Mouse (Mus musculus) embryonic facial prominence, embryonic 15.5 days (tissue): Measurements from ENCODE around the gene A130010J15Rik. TPM values are rescaled to one million over a fixed set of nuclear protein-coding genes. Genes with fewer than 3 reads are reported as not detected.

Experiments used
- ATAC-seq: fragments of 200-750 bp; cut with Nextera tagmentation; 2 replicates; pipeline ENCODE4 v1.8.0; 2017; ENCODE audit warnings: low read depth, moderate TSS enrichment; ENCODE audit not compliant: insufficient number of reproducible peaks, low FRiP score, low TSS enrichment
- H3K27ac ChIP-seq: fragments of 300-500 bp; sonication (generic); replicated peaks from 2 replicates; pipeline ENCODE4 v1.5.1; 2015; ENCODE audit warnings: mild to moderate bottlenecking, inconsistent platforms
- H3K27me3 ChIP-seq: fragments of 300-500 bp; sonication (generic); 2 replicates; pipeline ENCODE4 v1.6.1; 2015; ENCODE audit warnings: inconsistent platforms
- H3K36me3 ChIP-seq: fragments of 300-500 bp; sonication (generic); 2 replicates; pipeline ENCODE4 v1.6.1; 2015; ENCODE audit warnings: mild to moderate bottlenecking, inconsistent platforms
- H3K4me1 ChIP-seq: fragments of 300-500 bp; sonication (generic); 2 replicates; pipeline ENCODE4 v1.6.1; 2015; ENCODE audit warnings: inconsistent platforms
- H3K4me2 ChIP-seq: fragments of 300-500 bp; sonication (generic); replicated peaks from 2 replicates; pipeline ENCODE4 v1.6.1; 2015; ENCODE audit warnings: mild to moderate bottlenecking, inconsistent platforms
- H3K4me3 ChIP-seq: fragments of 300-500 bp; sonication (generic); replicated peaks from 2 replicates; pipeline ENCODE4 v1.5.1; 2015; ENCODE audit warnings: mild to moderate bottlenecking, inconsistent platforms
- H3K9ac ChIP-seq: fragments of 300-500 bp; sonication (generic); 2 replicates; pipeline ENCODE4 v1.6.1; 2015; ENCODE audit warnings: inconsistent platforms
- H3K9me3 ChIP-seq: fragments of 300-500 bp; sonication (generic); replicated peaks from 2 replicates; pipeline ENCODE4 v1.6.1; 2016; ENCODE audit warnings: inconsistent platforms
- WGBS: fragments of 180-500 bp; shearing (Covaris S2); methylation state at CpG from one replicate; pipeline ENCODE4 v1.1.7; 2015; 5-methylcytosine and 5-hydroxymethylcytosine counted together
- polyA plus RNA-seq: library from polyadenylated mRNA; unstranded; fragments of >200 nt; fragmentation: Nextera tagmentation; extraction: Ambion mirVana; gene quantifications from 2 replicates; pipeline ENCODE4 v1.2.1, GENCODE M21; 2015

The A130010J15Rik gene
- polyA plus RNA-seq, 1 experiment from 2014 or later, result 15.9 TPM

DNA sequence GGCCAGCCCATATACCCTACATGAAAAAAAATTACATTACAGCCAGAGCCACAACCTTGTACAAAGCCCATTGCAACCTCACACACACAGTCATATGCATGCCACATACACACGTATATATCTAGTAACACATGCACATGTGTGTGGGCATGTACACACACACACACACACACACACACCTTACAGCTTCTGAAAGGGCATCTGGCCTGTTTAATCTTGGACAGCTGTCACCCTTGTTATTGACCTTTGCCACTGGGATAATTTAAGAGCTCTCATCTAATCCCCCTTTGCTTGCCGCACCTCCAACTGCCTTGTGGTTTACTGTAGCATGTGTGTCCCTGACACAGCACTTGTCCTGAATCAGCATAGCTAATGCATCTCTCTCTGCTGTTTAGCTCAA, 36.0 kb downstream of the A130010J15Rik start:
- H3K4me2 ChIP-seq, result no peak overlapping the region
- 55% methylated on average over 2 of the region's 2 CpGs for WGBS

DNA sequence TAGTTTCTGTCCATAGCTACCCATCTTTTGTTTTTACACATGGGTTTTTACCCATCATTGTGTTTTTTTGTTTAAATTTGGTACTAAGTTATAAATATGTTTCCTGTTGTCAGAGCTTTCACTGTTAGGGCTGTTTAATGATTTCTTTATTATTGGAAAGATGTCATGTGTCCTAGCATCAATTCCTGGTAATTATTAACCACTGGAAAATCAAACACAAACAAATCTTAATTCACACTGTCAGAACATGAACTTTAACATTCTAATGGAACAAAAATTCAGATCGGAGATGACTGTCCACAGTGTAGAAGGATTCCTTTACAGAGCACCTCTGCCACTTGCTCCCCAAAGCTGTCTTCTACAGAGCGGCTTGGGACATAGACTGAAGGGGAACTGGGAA, 37.6 kb downstream of the A130010J15Rik start:
- no peak for ATAC-seq
- WGBS, result 89% methylated on average over 2 of the region's 2 CpGs
- Histone ChIP-seq H3K4me3 (no peak overlapping the region), H3K9me3 (no peaks in the 10 kb centered on the region), H3K27ac (no peak overlapping the region), H3K36me3 (no peaks in the 10 kb centered on the region), H3K4me1 (no peaks in the 10 kb centered on the region), H3K4me2 (no peak overlapping the region), H3K27me3 (no peaks in the 10 kb centered on the region), H3K9ac (no peak overlapping the region)

More for the DNA sequence above, 36.0 kb downstream of the A130010J15Rik start:
- no peaks in the 10 kb centered on the region for H3K9me3 ChIP-seq
- no peak for ATAC-seq
- H3K4me1 ChIP-seq, result no peaks in the 10 kb centered on the region
- H3K27me3 ChIP-seq, result no peaks in the 10 kb centered on the region
- no peak overlapping the region for H3K4me3 ChIP-seq
- no peak overlapping the region for H3K27ac ChIP-seq
- no peaks in the 10 kb centered on the region for H3K36me3 ChIP-seq
- no peak overlapping the region for H3K9ac ChIP-seq

DNA sequence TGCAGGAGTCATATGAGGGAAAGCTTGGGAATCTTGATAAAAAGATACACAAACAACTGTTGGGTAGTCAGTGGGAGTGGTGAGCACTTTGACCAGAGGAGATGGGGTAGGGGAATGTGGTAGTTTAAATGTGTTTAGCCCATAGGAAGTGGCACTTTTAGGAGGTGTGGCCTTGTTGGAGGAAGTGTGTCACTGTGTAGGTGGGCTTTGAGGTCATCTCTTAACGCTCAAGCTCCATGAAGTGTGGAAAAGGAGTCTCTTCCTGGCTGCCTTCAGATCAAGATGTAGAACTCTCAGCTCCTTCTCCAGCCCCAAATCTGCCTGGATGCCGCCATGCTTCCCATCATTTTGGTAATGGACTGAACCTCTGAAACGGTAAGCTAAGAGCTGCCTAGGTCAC, 39.7 kb downstream of the A130010J15Rik start, which contains the start of gene Lamb3:
TSS of gene Lamb3 (plus strand) at position 197 of the 400 bp plus-strand sequence.
- Histone ChIP-seq H3K9me3 (no peaks in the 10 kb centered on the region), H3K9ac (no peak within 1 kb of the TSS), H3K4me2 (no peak within 1 kb of the TSS), H3K27me3 (no peaks in the 10 kb centered on the region), H3K4me1 (no peaks in the 10 kb centered on the region), H3K27ac (no peak within 1 kb of the TSS), H3K36me3 (no peaks in the 10 kb centered on the region), H3K4me3 (no peak within 1 kb of the TSS)
- WGBS, result 94% methylated on average over 3 of the region's 3 CpGs
- no peak for ATAC-seq

DNA sequence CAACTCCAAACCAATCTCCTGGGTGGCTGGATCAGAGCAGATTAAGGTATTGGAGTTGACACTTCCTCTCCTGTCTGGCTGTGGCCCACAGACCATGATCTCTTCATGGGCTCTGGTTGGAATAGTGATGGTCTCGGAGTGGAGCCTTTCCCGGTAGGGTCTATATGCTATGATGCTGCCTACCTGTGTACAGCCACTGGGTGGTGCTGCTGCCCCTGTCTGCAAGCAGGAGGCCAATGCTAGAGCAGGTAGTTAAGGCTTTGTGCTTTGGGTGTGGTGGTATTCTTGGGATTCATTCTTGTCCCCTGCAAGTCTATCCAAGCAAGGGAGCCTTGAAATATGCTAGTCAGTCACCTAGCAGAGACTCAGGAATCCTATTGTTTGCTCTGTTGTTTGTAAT, 40.3 kb downstream of the A130010J15Rik start:
- H3K27me3 ChIP-seq, result no peaks in the 10 kb centered on the region
- no peaks in the 10 kb centered on the region for H3K9me3 ChIP-seq
- no peak overlapping the region for H3K27ac ChIP-seq
- no peaks in the 10 kb centered on the region for H3K36me3 ChIP-seq
- 47% methylated on average over 2 of the region's 2 CpGs for WGBS
- ATAC-seq, result no peak
- H3K4me1 ChIP-seq, result no peaks in the 10 kb centered on the region
- no peak overlapping the region for H3K4me3 ChIP-seq
- no peak overlapping the region for H3K4me2 ChIP-seq
- no peak overlapping the region for H3K9ac ChIP-seq

DNA sequence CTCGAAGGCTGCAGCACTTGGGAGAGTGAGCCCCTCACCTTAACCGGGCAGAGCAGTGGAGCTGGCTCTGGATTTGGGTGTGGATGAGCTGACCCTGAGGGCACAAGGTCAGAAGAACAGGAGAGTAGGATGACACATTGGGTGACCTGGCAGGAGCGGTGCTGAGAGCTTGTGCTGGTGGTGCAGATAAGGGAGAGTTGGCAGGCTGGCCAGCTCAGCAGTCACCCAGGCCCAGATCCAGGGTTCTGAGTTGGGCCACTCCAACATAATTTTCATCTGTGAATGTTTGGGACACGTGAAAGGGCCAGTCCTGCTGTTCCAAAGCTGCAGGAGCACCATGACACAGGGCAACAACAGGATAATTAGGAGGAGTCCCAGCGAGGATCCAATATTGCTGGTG, 43.5 kb downstream of the A130010J15Rik start:
- 58% methylated on average over 5 of the region's 5 CpGs for WGBS
- no peak for ATAC-seq

DNA sequence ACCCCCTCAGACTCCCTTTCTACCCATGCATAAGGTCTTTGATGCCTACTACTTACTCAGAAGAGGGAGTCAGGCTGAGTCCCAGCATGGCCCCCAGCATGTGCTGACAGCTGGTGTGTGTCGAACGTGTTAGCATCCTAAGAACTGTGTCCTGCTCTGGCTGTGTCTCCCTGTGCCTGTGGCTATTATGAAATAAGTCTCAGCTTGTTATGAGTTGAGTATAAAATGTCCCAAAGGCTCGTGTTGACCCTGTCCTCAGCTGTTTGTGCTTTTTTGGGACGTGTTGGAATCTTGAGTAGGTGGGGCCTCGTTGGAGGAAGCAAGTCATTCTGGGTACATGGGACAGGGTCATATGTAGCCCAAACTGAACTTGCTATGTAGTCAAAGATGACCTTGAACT, 46.2 kb downstream of the A130010J15Rik start:
- Histone ChIP-seq H3K9me3 (no peaks in the 10 kb centered on the region), H3K4me3 (no peak overlapping the region), H3K4me1 (no peaks in the 10 kb centered on the region), H3K4me2 (no peak overlapping the region), H3K9ac (no peak overlapping the region), H3K27me3 (no peaks in the 10 kb centered on the region), H3K36me3 (no peaks in the 10 kb centered on the region), H3K27ac (no peak overlapping the region)
- peak; percentile 48; the same call in 1 of the 2 replicates for ATAC-seq
- WGBS, result 64% methylated on average over 5 of the region's 5 CpGs

More for the DNA sequence above, 43.5 kb downstream of the A130010J15Rik start:
- no peaks in the 10 kb centered on the region for H3K9me3 ChIP-seq
- H3K27ac ChIP-seq, result no peak overlapping the region
- no peaks in the 10 kb centered on the region for H3K4me1 ChIP-seq
- no peak overlapping the region for H3K4me3 ChIP-seq
- H3K4me2 ChIP-seq, result no peak overlapping the region
- no peaks in the 10 kb centered on the region for H3K36me3 ChIP-seq
- no peak overlapping the region for H3K9ac ChIP-seq
- no peaks in the 10 kb centered on the region for H3K27me3 ChIP-seq

DNA sequence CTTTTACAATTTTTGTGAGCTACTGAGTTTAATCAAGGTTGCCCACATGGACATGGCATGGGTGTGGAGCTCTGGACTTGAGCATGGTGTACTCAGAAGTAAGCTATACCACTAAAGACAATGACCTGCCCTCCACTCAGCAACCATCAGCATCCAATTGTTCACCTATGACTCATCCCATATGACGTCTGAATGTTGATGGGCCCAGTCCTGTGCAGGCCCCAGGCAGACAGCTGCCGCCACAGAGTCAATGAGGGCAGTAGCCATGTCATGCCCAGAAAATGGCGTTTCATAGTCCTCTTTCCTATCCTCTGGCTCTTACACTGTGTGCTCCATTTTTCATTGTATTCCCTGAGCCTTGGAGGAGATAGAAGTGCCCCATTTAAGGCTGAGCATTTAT, 48.2 kb downstream of the A130010J15Rik start:
- H3K4me3 ChIP-seq, result no peak overlapping the region
- H3K9me3 ChIP-seq, result no peaks in the 10 kb centered on the region
- ATAC-seq, result no peak
- no peaks in the 10 kb centered on the region for H3K4me1 ChIP-seq
- no peak overlapping the region for H3K4me2 ChIP-seq
- H3K27ac ChIP-seq, result no peak overlapping the region
- H3K36me3 ChIP-seq, result no peaks in the 10 kb centered on the region
- 65% methylated on average over 3 of the region's 3 CpGs for WGBS
- no peaks in the 10 kb centered on the region for H3K27me3 ChIP-seq
- H3K9ac ChIP-seq, result no peak overlapping the region

DNA sequence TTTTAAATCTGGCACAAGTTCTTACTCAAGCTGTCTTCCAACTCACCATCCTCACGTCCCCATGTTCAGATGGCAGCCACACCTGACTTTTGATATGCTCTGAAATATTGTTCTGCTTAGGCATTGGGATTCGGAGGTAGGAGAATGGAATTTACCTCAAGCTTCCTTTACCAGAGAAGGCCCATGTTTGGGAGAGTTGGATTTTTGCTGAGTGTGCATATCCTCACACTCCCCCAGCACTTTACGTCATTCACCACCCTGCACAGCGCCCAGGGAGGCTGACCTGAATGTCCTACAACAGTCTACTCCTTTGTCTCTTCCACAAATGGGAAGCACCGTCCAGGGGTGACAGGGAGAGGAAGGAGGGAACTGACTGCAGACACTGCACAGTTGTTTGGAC, 52.6 kb downstream of the A130010J15Rik start:
- Histone ChIP-seq H3K36me3 (no peaks in the 10 kb centered on the region), H3K4me2 (no peak overlapping the region), H3K27me3 (no peaks in the 10 kb centered on the region), H3K9me3 (no peaks in the 10 kb centered on the region), H3K9ac (no peak overlapping the region), H3K4me3 (no peak overlapping the region), H3K4me1 (no peaks in the 10 kb centered on the region), H3K27ac (no peak overlapping the region)
- WGBS, result 63% methylated on average over 5 of the region's 5 CpGs
- ATAC-seq, result no peak

DNA sequence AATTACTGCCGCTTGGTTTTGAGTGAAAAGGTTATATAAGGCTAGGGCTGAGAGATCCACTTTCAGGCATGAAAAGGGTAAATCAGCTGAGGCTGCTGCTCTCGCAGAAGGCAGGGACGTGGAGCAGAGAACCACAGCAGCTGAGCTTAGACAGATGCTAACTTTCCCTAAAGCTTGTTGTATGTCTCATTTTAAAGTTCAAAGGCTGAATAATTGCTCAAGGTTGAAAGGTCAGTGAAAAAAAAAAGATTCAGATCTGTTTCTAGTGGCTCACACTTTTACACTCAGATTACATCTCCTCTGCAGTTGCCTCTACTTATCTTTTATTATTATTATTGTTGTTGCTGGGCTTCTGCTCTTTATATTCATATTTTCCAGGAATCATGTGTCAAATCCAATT, 57.7 kb downstream of the A130010J15Rik start:
- Histone ChIP-seq H3K4me2 (no peak overlapping the region), H3K4me1 (peaks cover 13% of the 10 kb centered on the region; the same call in 1 of the 2 replicates), H3K27me3 (no peaks in the 10 kb centered on the region), H3K9me3 (no peaks in the 10 kb centered on the region), H3K27ac (no peak overlapping the region), H3K4me3 (no peak overlapping the region), H3K36me3 (no peaks in the 10 kb centered on the region), H3K9ac (no peak overlapping the region)
- 24% methylated on average over 3 of the region's 3 CpGs for WGBS
- no peak for ATAC-seq

DNA sequence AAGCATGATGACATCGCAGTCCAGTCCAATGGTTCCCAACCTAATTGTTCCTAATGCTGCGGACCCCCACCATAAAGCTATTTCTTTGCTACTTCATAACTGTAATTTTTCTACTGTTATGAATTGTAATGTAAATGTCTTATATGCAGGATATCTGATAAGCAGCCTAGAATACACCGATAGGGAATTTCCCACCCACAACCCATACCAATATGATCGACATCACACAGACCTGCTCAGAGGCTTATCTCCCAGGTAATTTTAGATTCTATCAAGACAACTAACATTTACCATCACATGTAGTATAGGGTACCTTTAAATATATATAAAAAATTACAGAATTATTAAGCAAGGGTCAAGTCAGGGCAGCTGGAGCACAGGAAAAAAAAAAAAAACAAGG, 58.3 kb downstream of the A130010J15Rik start:
- 0 out of 2 replicates have a peak overlapping the region, but pooled peaks have one; percentile 29 for H3K27ac ChIP-seq
- no peaks in the 10 kb centered on the region for H3K36me3 ChIP-seq
- H3K9ac ChIP-seq, result no peak overlapping the region
- no peaks in the 10 kb centered on the region for H3K9me3 ChIP-seq
- no peaks in the 10 kb centered on the region for H3K27me3 ChIP-seq
- ATAC-seq, result no peak
- 75% methylated on average over 4 of the region's 4 CpGs for WGBS
- peaks cover 13% of the 10 kb centered on the region; the same call in 1 of the 2 replicates for H3K4me1 ChIP-seq
- H3K4me3 ChIP-seq, result no peak overlapping the region
- no peak overlapping the region for H3K4me2 ChIP-seq

DNA sequence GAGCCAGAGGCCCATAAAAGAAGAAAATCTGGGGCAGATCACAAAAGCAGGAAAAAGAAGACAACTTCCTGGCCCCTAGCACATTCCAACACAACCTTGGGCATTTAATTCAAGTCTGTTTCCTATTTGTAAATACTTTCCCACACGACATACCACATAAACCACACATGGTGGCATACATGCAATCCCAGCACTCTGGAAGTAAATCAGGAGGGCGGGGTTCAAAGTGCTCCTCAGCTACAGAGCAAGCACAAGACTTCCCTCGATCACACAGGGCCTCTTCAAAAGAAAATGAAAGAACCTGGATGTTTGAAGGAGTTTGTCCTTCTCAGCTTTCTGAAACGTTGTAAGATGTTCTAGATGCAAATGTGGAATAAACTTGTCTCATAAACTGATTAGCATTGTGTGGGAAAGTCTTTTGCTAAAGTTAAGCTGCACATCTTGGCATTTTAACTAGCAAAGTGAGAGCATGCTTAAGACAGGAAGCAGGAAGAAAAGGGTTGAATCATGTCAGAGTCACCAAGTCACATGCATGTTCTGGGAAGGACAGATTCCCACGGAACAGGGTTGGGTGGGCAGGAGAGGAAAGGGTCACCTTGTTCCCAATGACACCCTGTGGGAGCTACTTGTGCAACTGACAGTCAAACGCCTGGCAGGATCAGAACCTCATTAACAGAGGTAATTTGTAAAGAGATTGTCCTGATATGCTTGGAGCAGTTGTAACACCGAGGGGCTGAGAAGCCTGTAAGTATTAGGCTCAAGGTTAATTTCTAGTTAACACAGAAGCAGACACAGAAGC, 59.1 kb downstream of the A130010J15Rik start:
- no peak overlapping the region for H3K4me2 ChIP-seq
- H3K27me3 ChIP-seq, result no peaks in the 10 kb centered on the region
- ATAC-seq, result no peak
- peak overlapping the region; percentile 29; the same call in 1 of the 2 replicates for H3K27ac ChIP-seq
- H3K9me3 ChIP-seq, result no peaks in the 10 kb centered on the region
- 22% methylated on average over 7 of the region's 7 CpGs for WGBS
- H3K4me3 ChIP-seq, result no peak overlapping the region
- no peak overlapping the region for H3K9ac ChIP-seq
- peaks cover 13% of the 10 kb centered on the region; the same call in 1 of the 2 replicates for H3K4me1 ChIP-seq
- no peaks in the 10 kb centered on the region for H3K36me3 ChIP-seq
